Mouse (Mus musculus) retina, postnatal 1 day (tissue): ENCODE data around the gene Phactr4.
A peak's percentile ranks its signal among the peaks of the same experiment; 100 is the strongest.

ENCODE experiments used
- DNase-seq: peaks from one replicate; pipeline ENCODE4 v3.0.0-alpha.2; 2012

Gene Phactr4

DNA sequence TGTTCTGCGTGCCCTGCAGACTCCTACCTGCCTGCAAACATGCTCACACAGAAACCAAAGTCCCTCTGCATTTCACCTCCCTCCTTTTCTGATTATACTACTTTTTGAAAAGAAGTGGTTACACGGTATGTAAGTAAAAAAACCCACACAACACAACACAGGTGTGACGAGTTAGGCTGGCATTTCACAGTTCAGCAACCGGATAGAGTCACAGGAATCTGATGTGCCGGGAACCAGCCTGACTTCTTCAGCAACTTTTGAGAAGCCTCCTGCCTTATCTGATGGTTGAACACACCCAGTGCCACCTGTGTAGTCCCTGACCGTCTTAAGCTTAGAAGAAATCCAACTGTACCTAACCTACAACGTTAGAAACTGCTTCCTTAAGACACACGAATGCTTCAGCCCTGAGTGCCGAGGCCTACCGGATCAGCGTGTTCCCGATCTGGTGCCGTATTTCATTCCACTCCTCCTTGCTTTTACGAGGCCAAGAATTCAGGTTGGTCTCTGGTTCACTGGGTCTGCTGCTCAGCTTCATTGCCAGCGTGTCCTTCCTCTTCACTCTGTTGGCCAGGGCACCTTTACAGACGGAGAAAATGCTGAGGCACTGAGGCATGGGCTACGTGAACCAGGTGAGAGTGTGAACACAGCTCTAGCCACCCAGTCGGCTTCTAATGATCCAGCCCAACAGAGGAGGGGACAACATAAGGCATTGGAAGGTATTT is 54.6 kb downstream of the Phactr4 start:
- DNase-seq: no peak

DNA sequence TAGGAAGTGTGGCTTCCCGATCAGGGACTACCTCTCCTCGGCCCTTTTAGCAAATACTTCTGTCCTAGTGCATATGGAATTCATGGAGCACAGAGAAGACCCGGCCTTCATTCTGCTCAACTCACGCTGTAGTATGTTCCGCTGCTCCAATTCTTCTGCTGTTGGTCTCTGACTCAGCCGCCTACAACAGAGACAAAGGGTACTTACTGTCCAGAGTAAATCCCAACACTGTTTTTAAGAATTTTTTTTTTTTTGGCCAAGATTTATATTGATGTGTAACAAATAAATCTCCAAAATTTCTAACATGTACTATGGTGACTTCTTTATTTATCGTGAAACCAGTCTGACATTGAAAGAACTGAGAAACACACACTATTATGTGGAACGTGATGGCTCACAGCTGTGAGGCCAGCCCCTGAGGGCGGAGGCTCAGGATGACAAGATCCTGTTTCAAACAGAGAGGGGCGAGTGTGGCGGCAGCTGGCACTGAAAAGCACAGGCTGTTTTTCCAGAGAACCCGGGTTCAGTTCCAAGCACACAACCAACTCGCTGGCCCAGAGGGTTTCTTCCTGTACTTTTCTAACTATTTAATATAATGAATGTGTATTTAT is 56.7 kb downstream of the Phactr4 start:
- DNase-seq: no peak

DNA sequence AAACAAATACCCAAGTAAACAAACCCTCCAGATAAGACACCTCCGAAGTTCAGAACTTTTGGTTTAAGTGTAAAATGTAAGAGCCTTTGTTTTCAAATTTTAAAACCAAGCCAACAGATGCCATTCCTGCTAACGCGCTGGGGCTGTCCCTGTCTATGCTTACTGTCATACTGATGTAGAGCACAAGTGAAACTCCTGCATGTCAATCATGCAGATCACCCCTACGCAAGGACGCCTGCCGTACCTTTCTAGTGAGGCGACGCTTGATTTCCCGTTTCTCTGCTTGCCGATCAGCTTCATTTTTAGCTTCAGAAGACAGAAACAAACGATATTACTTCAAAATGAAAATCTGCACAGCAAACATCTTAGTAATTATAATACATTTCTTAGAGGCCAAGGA is 58.8 kb downstream of the Phactr4 start:
- no peak for DNase-seq

DNA sequence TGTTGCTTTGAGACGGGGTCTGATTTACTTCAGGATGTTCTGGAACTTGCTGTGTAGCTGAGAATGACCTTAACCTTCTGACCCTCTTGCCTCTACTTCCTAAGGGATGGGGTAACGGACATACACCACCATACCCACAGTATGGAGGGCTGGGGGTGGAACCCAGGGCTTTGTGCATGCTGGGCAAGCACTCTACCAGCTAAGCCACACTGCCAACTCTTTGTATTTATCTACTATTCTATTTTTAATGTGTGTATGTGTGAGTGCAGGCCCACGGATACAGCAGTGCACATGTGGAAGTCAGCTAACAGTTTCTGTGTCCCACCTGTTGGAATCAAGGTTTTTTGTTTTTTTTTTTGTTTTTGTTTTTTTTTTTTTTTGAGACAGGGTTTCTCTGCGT is 62.8 kb downstream of the Phactr4 start:
- no peak for DNase-seq

DNA sequence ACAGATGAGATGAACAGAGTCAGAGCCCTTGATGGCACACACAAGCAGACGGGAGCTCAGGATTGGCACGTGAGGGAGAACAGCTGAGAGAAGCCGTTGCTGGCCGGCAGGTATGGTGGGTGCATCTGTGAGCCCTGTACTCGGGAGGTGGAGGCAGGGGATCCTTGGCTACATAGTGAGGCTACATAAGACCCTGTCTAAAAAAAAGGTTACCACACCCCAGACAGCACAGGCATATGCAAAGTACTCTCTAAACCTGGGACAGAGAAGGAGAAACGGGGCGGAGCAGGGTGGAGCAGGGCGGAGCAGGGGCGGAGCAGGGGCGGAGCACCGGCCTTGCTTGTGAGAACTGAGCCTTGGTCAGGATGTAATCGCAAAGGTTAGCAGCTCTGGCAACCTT is 66.1 kb downstream of the Phactr4 start:
- no peak for DNase-seq

DNA sequence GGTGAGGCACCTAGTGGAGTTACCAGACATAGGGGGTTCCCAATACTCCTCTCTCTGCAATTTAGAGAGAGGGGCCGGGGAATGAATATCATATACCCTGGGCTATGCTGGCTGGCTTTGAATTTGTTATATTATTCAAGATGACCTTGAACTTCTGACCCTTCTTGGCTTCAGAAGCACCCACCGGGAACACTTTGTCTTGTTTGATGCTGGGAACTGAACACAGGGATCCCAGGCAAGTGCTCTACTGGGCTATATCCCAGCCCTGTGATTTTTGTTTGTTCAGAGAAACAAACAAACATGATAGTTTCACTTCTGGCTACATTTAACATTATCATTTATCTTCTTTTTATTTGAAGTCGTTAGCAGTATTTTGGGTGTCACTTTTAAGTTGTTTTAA is 66.9 kb downstream of the Phactr4 start:
- DNase-seq: no peak

DNA sequence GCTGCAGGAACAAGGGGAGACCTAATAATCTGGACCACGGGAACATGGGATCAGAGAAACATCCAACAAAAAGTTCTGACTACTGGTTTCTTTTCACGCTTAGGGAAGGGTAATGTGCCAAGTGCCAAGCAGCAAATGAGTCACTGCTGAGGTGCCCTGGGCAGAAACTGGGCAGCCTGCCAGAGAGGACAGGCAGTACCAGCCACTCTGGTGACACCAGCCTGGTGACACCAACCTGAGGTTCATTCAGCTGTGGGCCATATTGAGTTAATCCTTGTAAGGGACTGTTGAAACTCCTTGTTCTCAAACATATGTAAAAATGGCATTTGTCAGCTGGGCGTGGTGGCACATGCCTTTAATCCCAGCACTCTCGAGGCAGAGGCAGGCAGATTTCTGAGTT is 67.7 kb downstream of the Phactr4 start:
- DNase-seq: peak; percentile 21

DNA sequence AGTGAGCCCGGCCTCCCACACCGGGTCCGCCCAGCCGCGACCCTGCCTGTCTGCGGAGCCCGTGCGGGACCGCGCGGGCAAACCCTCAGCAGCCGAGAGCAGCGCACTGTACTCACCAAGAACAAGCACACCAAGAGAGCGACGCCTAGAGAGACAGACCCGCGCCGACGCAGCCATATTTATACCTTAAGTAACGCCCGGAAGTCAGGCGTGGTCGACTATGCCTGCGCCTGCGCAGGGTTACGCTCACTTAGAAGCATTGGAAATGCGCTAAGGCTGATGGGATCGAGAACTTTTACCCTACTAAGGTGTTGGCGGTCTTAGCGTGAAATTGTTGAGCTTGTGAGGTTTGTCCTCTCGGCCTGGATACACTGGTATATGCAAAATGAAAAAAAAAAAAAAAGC is 68.8 kb downstream of the Phactr4 start, which contains the start of gene Rcc1:
TSS of gene Rcc1 (minus strand) at position 125 of the 405 bp plus-strand sequence.
- peak; percentile 96 for DNase-seq

DNA sequence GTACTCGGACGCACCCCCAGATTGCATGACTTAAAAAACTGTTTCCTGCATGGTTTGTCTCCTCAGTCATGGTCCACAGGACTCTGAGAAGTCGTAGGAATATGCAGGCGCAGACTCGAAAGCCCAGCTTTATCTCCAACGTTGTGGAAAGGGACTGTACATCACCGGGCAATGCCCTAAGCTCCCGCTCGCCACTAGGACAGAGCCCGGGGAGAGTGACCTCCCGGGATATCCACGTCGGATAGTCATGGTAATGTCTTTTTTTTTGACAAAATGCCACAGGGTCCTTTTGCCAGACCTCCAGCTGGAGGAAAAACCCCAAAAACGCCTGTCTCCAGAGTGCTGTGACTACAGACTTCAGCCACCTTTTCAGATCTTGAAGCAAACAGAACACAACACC is 69.5 kb downstream of the Phactr4 start:
- DNase-seq: peak; percentile 29

DNA sequence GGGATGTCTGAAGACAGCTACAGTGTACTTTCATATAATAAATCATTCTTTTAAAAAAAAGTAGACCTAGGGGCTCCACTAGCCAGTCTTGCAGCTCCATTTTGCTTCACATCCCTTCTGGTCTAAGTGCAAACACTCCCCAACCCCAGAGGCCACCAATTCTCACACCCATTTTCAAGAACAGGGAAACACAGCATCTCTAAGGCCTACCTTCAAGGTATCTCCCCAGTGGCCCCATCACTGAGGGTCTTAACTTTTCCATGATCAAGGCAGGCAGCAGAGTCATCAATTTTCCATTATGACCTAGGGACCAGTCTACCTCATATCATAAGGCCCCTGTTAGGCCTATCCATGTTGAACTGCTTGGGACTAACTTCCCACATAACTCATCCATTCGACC is 70.9 kb downstream of the Phactr4 start:
- no peak for DNase-seq

DNA sequence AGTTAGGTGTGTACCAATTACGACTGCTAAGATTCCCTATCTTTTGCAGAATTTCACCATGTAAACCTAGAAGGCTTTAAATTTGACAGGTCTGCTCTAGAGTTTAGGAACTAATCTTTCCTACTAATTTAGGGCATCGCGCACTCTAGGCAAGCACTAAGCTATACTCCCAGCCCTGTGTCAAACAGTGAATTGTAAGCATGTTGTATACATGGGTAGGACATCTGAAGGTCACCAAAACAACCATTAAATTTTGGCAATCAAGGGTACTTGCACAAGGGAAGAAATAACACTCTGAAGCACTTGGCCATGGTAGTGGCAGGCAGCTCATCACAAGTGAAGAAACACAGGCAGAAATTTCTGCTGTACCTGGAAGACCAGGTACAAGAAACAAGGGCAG is 71.4 kb downstream of the Phactr4 start:
- DNase-seq: no peak

DNA sequence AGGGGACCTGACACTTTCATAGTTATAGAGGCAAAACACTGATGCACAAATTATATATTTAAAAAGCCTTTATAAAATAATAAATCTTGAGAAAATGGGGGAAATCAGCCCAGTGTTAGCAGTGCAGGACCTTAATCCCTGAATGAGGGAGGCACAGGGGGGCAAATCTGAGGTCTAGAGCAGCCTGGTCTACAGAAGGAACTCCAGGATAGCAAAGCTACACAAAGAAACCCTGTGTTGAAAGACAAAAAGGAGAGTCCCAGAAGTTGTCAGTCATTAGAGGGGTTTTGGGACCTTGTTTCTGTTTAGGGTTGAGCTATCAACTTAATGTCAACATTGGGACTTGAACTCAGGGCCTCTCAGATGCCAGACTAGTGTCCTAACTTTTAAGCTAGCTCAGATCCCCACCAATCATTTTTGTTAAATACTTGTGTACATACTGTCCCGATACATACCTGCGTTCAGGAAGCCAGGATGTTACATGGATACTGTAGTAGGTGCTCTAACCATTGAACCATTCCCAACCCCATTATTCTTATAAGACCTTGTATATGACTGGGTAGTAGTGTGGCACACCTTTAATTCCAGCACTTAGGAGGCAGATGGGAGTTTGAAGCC is 72.1 kb downstream of the Phactr4 start:
- no peak for DNase-seq

DNA sequence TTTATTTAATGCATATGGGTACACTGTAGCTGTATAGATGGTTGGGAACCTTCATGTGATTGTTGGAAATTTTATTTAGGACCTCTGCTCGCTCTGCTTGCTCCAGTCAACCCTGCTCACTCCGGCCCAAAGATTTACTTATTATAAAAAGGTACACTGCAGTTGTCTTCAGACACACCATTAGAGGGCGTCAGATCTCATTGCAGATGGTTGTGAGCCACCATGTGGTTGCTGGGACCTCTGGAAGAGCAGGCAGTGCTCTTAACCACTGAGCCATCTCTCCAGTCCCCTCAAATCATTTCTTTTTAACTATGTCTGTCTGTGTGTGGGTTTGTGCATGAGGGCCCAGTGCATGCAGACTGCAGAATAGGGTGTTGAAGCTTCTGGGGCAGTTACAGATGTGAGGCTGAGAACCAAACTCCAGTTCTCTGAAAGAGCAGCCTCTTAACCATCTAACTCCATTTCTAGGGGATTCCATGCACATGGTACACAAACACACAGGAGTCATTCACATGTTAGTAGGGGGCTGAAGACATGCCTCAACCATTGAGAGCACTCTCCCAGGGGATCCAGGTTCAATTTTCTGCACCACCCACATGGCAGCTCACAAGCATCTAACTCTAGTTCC is 72.7 kb downstream of the Phactr4 start:
- DNase-seq: no peak

DNA sequence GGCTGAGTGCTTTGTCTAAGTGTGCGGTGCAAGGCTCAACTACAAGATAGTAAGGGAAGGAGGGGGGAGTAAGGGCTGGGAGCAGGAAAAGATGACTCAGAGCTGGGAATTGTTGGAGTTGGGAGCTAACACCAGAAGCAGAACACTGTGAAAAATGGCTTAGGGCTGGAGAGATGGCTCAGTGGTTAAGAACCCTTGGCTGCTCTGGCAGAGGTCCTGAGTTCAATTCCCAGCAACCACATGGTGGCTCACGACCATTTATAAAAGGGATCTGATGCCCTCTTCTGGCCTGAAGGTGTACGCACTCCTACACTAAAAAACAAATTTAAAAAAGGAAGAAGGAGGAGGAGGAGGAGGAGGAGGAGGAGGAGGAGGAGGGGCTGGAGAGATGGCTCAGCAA is 75.6 kb downstream of the Phactr4 start:
- DNase-seq: no peak

DNA sequence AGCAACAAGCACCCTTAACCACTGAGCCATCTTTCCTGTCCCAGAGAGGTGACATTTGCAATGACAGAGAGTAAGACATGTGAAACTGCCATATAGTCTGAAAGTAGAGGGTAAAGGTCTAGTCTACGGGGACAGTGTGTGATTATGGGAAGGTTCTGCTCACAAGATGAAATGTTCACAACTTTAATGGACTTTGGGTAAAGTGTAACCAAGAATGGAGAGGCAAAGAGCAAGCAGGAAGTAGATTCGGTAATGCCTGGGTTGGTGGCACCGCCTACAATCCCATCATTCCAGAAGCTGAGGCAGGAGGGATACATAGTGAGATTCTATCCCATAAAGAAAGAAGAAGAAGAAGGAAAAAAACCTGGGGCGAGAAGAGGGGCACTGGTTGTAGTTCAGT is 76.0 kb downstream of the Phactr4 start:
- DNase-seq: no peak

DNA sequence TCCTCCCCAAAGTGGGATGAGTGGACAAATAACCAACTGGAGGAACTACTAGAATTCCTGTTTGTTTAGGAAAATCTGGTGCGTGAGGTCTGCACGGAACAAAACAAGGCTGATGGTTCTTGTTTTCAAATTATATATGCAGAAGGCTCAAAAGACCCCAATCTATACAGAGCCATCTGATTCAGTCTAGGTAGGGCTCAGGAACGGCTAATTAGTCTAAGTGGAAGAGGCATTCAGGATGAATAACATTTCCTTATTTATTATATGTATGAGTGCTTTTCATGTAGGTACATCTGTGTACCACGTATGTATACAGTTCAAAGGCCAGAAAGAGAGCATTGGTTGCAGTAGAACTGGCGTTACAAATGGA is 76.5 kb downstream of the Phactr4 start:
- DNase-seq: no peak

DNA sequence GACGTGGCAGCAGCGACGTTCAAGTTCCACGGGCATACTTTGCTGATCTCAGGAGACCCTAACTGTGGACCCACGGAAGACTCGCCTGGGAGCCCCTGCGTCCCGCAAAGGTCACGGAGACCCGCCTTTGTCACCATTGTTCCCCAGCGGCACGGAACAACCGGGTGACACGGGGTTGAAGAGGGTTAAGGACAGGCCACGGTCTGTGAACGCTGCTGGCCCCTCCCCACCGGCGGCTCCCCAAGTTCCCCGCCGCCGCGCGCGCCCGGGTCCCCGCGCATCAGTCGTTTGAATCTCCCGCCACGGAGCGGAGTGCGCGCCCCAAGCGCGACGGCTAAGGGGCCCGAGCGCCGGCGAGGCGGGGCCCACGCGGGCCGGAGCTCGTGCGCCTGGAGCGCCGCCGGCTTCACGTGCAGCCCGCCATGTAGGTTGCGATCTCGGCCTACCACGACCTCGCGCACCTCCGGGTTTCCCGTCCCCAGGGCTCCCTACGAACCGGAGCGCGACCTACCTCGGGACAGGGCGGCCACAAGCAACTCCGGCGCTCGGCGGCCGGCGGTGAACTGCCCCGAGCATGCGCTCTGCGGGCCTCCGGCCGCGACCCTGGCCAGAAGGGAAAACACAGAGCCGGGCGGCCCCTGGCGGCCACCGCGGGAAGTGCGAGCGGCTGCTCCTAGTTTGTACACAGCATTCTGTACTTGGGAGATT is 77.0 kb downstream of the Phactr4 start:
- DNase-seq: peak; percentile 93

DNA sequence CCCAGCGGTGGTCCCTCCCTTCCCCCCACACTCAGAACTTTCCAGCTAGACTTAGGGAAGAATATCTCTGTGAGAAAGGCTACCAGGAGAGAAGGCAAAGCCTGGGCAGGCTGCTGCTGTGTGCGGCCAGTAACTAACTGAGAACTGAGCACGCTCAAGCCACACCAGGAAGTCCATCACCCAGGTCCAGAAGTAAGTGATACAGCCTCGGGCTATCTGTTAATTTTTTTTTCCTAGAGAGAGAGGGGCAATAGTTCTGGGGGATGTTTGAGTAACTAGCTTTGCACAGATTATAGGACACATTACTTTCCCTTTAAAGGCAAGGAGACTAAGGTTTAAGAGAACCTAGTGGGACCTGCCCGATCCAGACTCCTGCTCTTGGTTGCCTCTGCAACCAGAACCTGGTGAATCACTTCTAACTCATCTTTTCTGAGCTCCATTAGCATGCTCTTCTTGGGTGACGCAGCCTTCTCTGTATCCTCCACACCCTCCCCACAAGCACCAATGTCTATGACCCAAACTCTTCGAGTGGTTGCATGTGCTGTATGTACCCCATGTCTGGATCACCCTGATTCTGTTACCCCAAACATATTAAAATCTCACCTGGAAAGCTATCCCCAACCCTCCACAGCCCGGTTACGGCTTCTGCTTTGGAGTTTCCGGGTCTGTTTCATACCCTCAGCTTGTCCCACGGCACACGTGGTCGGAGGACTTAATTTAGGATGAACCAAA is 77.7 kb downstream of the Phactr4 start:
- no peak for DNase-seq

DNA sequence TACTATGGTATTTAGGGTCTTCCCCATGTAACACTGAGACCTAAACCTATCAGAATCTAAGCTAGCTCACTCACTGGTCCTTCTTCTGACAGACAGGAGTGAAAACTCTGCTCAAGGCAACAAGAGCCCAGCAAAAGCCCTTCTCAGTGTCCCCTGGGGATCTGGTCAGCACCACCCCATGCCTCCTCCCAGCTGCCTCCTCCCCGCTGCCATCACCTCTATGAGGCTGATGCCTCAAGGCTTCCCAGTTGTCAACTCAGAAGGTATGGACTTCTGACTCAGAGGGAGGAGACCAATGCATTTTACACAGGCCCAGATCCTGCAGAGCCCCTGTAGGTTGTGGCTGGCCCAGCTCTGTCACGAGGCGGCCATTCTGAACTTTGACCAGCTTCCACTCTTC is 80.8 kb downstream of the Phactr4 start:
- no peak for DNase-seq

DNA sequence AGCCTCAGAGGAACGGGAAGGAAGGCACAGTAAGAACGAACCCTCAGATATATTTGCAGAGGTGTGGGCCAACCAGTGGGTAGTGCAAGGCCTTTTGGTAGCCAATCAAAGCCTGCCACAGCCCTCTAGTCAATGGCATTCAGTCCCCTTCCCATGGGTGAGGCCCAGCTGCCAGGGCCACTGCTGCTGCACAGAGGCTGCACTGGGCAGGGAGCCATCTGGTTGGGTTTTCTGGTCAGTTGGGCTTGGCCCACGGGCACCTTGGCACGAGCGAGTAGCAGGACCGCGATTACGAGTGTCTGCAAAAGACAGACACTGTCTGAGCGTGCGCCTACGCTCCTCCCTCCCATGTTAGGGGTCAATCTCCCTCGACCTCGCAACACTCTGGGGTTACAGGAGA is 83.3 kb downstream of the Phactr4 start:
- no peak for DNase-seq

DNA sequence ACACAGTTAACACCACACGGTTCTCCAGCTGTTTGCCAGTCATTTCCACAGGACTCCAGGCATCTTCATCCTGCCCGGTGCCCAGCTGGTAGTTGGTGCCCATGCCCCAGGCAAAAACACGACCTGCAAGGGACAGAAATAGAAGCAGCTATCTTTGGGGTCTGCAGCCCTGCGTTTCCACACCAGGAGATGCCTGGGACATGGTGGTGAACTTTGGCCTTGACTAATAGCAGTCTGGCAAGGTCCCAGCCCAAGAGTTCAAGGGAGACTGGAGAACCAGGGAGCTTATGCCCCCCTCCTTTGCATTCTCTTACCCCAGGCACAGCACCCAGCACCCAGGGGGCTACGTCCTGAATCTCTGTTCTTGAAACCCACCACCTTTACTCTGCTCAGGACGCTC is 89.4 kb downstream of the Phactr4 start:
- no peak for DNase-seq

DNA sequence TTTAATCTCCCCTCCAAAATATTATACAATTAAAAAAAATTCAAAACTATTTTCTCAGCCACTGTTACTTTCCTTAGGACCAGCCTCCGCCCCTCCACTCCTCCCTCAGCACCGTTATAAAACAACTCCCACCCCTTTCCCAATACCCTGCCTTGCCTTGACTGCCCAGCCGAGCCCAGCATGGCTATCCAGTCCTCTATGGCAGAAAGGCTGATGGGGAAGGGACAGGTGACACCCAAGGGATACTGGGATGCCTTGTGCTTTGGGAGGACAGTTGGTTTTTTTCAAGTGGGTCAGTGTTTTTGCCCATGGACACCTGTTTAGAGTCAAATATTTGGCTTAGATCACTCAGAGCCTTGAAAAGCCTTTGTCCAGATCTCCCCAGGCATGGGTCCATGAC is 90.3 kb downstream of the Phactr4 start:
- no peak for DNase-seq
